ENCODE assay signal across 7 mouse cellular contexts in genomic region chr4:155222841-155223593, GRCm38 (mm10). TPM values are rescaled to one million over a fixed set of nuclear protein-coding genes. Genes with fewer than 3 reads are reported as not detected.
A peak's percentile ranks its signal among the peaks of the same experiment; 100 is the strongest.
DNase-seq lines count a peak whose midpoint lies in the region; ATAC-seq lines count a peak whose summit lies in the region.

No protein-coding gene starts in this region.

- no peaks in the 10 kb centered on the region for H3K27me3 ChIP-seq in intestine, embryonic 15.5 days (replicated peaks)
- H3K27me3 ChIP-seq in midbrain, embryonic 10.5 days (ENCODE audit: low read depth, poor library complexity, severe bottlenecking): no peaks in the 10 kb centered on the region

- peak overlapping the region; percentile 91 for H3K4me2 ChIP-seq in intestine, embryonic 15.5 days (replicated peaks)

- H3K27ac ChIP-seq in intestine, embryonic 15.5 days: peak overlapping the region; percentile 94
- H3K27ac ChIP-seq in midbrain, embryonic 10.5 days (replicated peaks): peak overlapping the region; percentile 97

- H3K36me3 ChIP-seq in intestine, embryonic 15.5 days: no peaks in the 10 kb centered on the region
- peaks cover 15% of the 10 kb centered on the region; the same call in 1 of the 2 replicates for H3K36me3 ChIP-seq in midbrain, embryonic 10.5 days

- peak overlapping the region; percentile 80 for H3K4me3 ChIP-seq in intestine, embryonic 15.5 days (replicated peaks)
- H3K4me3 ChIP-seq in midbrain, embryonic 10.5 days: peak overlapping the region; percentile 98

- no peaks in the 10 kb centered on the region for H3K9me3 ChIP-seq in intestine, embryonic 15.5 days
- H3K9me3 ChIP-seq in midbrain, embryonic 10.5 days (replicated peaks): no peaks in the 10 kb centered on the region

- peak overlapping the region; percentile 68 for H3K9ac ChIP-seq in intestine, embryonic 15.5 days

- peak; percentile 99 for ATAC-seq in intestine, embryonic 15.5 days

- intact Hi-C loops in left cerebral cortex, postnatal 25 days (cut with DNase I): loop anchor here (2.0 kb wide), 1 partner anchor 26 kb away; the partner anchor contains the start of gene Faap20

- H3K4me1 ChIP-seq in intestine, embryonic 15.5 days (replicated peaks): peaks cover 26% of the 10 kb centered on the region
- H3K4me1 ChIP-seq in midbrain, embryonic 10.5 days: peaks cover 53% of the 10 kb centered on the region

- WGBS in intestine, embryonic 15.5 days: under 1% methylated on average over 97 of the region's 116 CpGs
- WGBS in midbrain, embryonic 10.5 days: 8% methylated on average over 116 of the region's 116 CpGs

- peak; percentile 100 for DNase-seq in adrenal gland, adult (ENCODE audit: inconsistent age in 2 of 2, low spot score in 1 of 2)
- DNase-seq in embryo, embryonic 10.5 days (ENCODE audit: low spot score): peak; percentile 98
- DNase-seq in gastrocnemius, postnatal 25 days: peak; percentile 98
- DNase-seq in left cerebral cortex, postnatal 25 days (ENCODE audit: low spot score in 2 of 2): peak; percentile 99 to 100
- peak; percentile 100 for DNase-seq in midbrain, embryonic 10.5 days (ENCODE audit: low spot score)
- DNase-seq in right cerebral cortex, postnatal 4 days: peak; percentile 100

RNA-seq across cellular contexts. Expression of gene Ski, which starts 0.6 kb away (rescaled TPM):
- 10 to 100 TPM; 31.3 to 34.7 TPM for total RNA-seq in gastrocnemius, postnatal 25 days (2021)
- 13.3 and 13.8 TPM in 2 replicates for polyA plus RNA-seq in intestine, embryonic 15.5 days (2015; fragmentation: Nextera tagmentation; extraction: Ambion mirVana)
- total RNA-seq in left cerebral cortex, postnatal 25 days (2021): 100 to 1,000 TPM; 111 to 112 TPM
- 8.9 and 10.1 TPM in 2 replicates for polyA plus RNA-seq in midbrain, embryonic 10.5 days (2016; fragmentation: Nextera tagmentation; extraction: Ambion mirVana)

RNA-seq across cellular contexts. Expression of gene Faap20, which starts 26.6 kb away (rescaled TPM):
- 1 to 10 TPM; 5.3 to 8.2 TPM for total RNA-seq in gastrocnemius, postnatal 25 days (2021)
- polyA plus RNA-seq in intestine, embryonic 15.5 days (2015; fragmentation: Nextera tagmentation; extraction: Ambion mirVana): 64.1 and 74.9 TPM in 2 replicates
- total RNA-seq in left cerebral cortex, postnatal 25 days (2021): 10 to 100 TPM; 24.2 to 27.3 TPM
- polyA plus RNA-seq in midbrain, embryonic 10.5 days (2016; fragmentation: Nextera tagmentation; extraction: Ambion mirVana): 118 and 120 TPM in 2 replicates

Comparison
In these comparisons a context has a peak if more than half of its experiments do, and no peak if none do; other contexts are left out.
1. Peak in every context shown above with its lines: DNase-seq, ATAC-seq, H3K4me3 ChIP-seq and H3K27ac ChIP-seq.